Mouse (Mus musculus) cerebellum, adult 2 months (tissue): ENCODE data around the gene Ccin.

Experiments
- CTCF ChIP-seq: fragments of 200-500 bp; IDR thresholded peaks from 2 replicates; pipeline ENCODE4 v1.5.1; 2011; ENCODE audit warnings: low read depth, mild to moderate bottlenecking, control low read depth, low read length, moderate library complexity, borderline replicate concordance; ENCODE audit not compliant: insufficient read depth
- POLR2A ChIP-seq: fragments of 200-500 bp; IDR thresholded peaks from 2 replicates; pipeline ENCODE4 v1.6.1; 2011; ENCODE audit warnings: low read length, control low read depth, borderline replicate concordance; ENCODE audit not compliant: insufficient read depth

- TF ChIP-seq CTCF (no peak), POLR2A (no peak)
These were observed 32.8 kb downstream of the Ccin start for GRCm38 (mm10) chr4:44016071-44016470.
